In genomic region chr13:9199465-9199844, GRCm38 (mm10) we compare ENCODE assay signal across 9 mouse cellular contexts.
DNase-seq lines count a peak whose midpoint lies in the region; ATAC-seq and TF ChIP-seq lines count a peak whose summit lies in the region.
"Had no signal": no experiment of that assay in that cellular context is flagged by ENCODE, and none has a peak within 500 bp of the region (broad histone marks: within the 10 kb centered on the region; RNA-seq: fewer than 3 reads in every experiment).

No protein-coding gene starts in this region.

- WGBS in kidney, adult 2 months: 40% methylated on average over 2 of the region's 2 CpGs
- 23% methylated on average over 2 of the region's 2 CpGs for WGBS in embryonic facial prominence, embryonic 15.5 days
- WGBS in intestine, embryonic 14.5 days: 29% methylated on average over 2 of the region's 2 CpGs
- 59% methylated on average over 2 of the region's 2 CpGs for WGBS in midbrain, embryonic 13.5 days

- H3K9me3 ChIP-seq in embryonic facial prominence, embryonic 15.5 days (replicated peaks): no peaks in the 10 kb centered on the region
- no peaks in the 10 kb centered on the region for H3K9me3 ChIP-seq in intestine, embryonic 14.5 days (ENCODE audit: control insufficient read depth, low read length)
- H3K9me3 ChIP-seq in midbrain, embryonic 13.5 days: no peaks in the 10 kb centered on the region

- H3K4me1 ChIP-seq in kidney, adult 2 months (ENCODE audit: control insufficient read depth, insufficient read depth, low read length): 0 out of 2 replicates have a peak, but pooled peaks cover 4% of the 10 kb centered on the region
- H3K4me1 ChIP-seq in embryonic facial prominence, embryonic 15.5 days: 0 out of 2 replicates have a peak, but pooled peaks cover 5% of the 10 kb centered on the region
- no peaks in the 10 kb centered on the region for H3K4me1 ChIP-seq in intestine, embryonic 14.5 days (replicated peaks; ENCODE audit: control insufficient read depth, insufficient read depth, low read length)
- H3K4me1 ChIP-seq in midbrain, embryonic 13.5 days (replicated peaks): peaks cover 7% of the 10 kb centered on the region

- no peak for TF ChIP-seq POLR2A in kidney, adult 2 months (IDR thresholded peaks at IDR 0.05; ENCODE audit: low read depth, low read length)

- ATAC-seq in embryonic facial prominence, embryonic 15.5 days (ENCODE audit: insufficient number of reproducible peaks, low FRiP score, low TSS enrichment, low read depth): peak; percentile 30; the same call in 1 of the 2 replicates
- no peak; the same call in 1 of the 2 replicates for ATAC-seq in intestine, embryonic 14.5 days (replicated peaks; ENCODE audit: low FRiP score, low TSS enrichment, low read depth)
- peak; percentile 72 for ATAC-seq in midbrain, embryonic 13.5 days
- ATAC-seq in frontal cortex, adult (ENCODE audit: low TSS enrichment): no peak

- no peak overlapping the region for H3K27ac ChIP-seq in kidney, adult 2 months (ENCODE audit: insufficient read depth, low read depth, low read length)
- H3K27ac ChIP-seq in embryonic facial prominence, embryonic 15.5 days (replicated peaks): no peak overlapping the region
- H3K27ac ChIP-seq in intestine, embryonic 14.5 days (ENCODE audit: low read depth): no peak overlapping the region
- H3K27ac ChIP-seq in midbrain, embryonic 13.5 days: no peak overlapping the region
- H3K27ac ChIP-seq: left cerebral cortex, adult 2 months had no signal

- H3K27me3 ChIP-seq in kidney, adult 2 months (replicated peaks; ENCODE audit: control insufficient read depth, insufficient read depth, low read length): no peaks in the 10 kb centered on the region
- no peaks in the 10 kb centered on the region for H3K27me3 ChIP-seq in embryonic facial prominence, embryonic 15.5 days
- H3K27me3 ChIP-seq in intestine, embryonic 14.5 days (replicated peaks; ENCODE audit: control insufficient read depth, insufficient read depth, low read length): no peaks in the 10 kb centered on the region
- H3K27me3 ChIP-seq in midbrain, embryonic 13.5 days: no peaks in the 10 kb centered on the region

- H3K36me3 ChIP-seq in kidney, adult 2 months (ENCODE audit: control insufficient read depth, insufficient read depth, low read length): no peaks in the 10 kb centered on the region
- no peaks in the 10 kb centered on the region for H3K36me3 ChIP-seq in embryonic facial prominence, embryonic 15.5 days
- no peaks in the 10 kb centered on the region for H3K36me3 ChIP-seq in intestine, embryonic 14.5 days (ENCODE audit: control insufficient read depth, insufficient read depth, low read length)
- H3K36me3 ChIP-seq in midbrain, embryonic 13.5 days: no peaks in the 10 kb centered on the region

- peak; percentile 54 for DNase-seq in kidney, adult 2 months
- no peak for DNase-seq in kidney, postnatal 14 days
- DNase-seq in intestine, embryonic 14.5 days (ENCODE audit: low spot score): no peak
- no peak for DNase-seq in adrenal gland, adult 18-20 months (ENCODE audit: low spot score in 2 of 2)
- no peak for DNase-seq in ovary, postnatal 10 days (ENCODE audit: low spot score)

- peak overlapping the region; percentile 34 for H3K4me2 ChIP-seq in embryonic facial prominence, embryonic 15.5 days (replicated peaks)
- H3K4me2 ChIP-seq in intestine, embryonic 14.5 days (ENCODE audit: low read length): peak overlapping the region; percentile 33
- H3K4me2 ChIP-seq in midbrain, embryonic 13.5 days (replicated peaks): peak overlapping the region; percentile 39

- H3K9ac ChIP-seq in embryonic facial prominence, embryonic 15.5 days: no peak overlapping the region
- no peak overlapping the region for H3K9ac ChIP-seq in intestine, embryonic 14.5 days (ENCODE audit: low read length)
- H3K9ac ChIP-seq in midbrain, embryonic 13.5 days (replicated peaks): no peak overlapping the region

- H3K4me3 ChIP-seq in kidney, adult 2 months (ENCODE audit: insufficient read depth, low read depth, low read length): no peak overlapping the region
- H3K4me3 ChIP-seq in embryonic facial prominence, embryonic 15.5 days (replicated peaks): no peak overlapping the region
- H3K4me3 ChIP-seq in intestine, embryonic 14.5 days (ENCODE audit: low read depth, low read length): 0 out of 2 replicates have a peak overlapping the region, but pooled peaks have one; percentile 6
- no peak overlapping the region for H3K4me3 ChIP-seq in midbrain, embryonic 13.5 days (replicated peaks)
- H3K4me3 ChIP-seq: left cerebral cortex, adult 2 months had no signal

- TF ChIP-seq CTCF in kidney, adult 2 months (conservative IDR thresholded peaks at IDR 0.05; ENCODE audit: insufficient read depth, insufficient read length, low read depth, low read length): no peak

Comparison
In these comparisons a context has a peak if more than half of its experiments do, and no peak if none do; other contexts are left out.
1. ATAC-seq: peak in embryonic facial prominence, embryonic 15.5 days (single experiment) and midbrain, embryonic 13.5 days (single experiment); none in intestine, embryonic 14.5 days (single experiment) and frontal cortex, adult (single experiment).
2. Peak in every context shown above with its lines, with median percentiles within 50 percentile points of each other: H3K4me2 ChIP-seq.